Mouse (Mus musculus) stomach, postnatal 0 days (tissue): Measurements from ENCODE around the gene Kctd6.

Source experiments
- CTCF ChIP-seq: IDR thresholded peaks from 2 replicates; pipeline ENCODE4 v1.5.1; 2016; ENCODE audit warnings: antibody characterized with exemption, low read depth, mild to moderate bottlenecking, moderate library complexity
- EP300 ChIP-seq: optimal IDR thresholded peaks from 2 replicates; pipeline ENCODE3; 2016; ENCODE audit warnings: antibody characterized with exemption

DNA sequence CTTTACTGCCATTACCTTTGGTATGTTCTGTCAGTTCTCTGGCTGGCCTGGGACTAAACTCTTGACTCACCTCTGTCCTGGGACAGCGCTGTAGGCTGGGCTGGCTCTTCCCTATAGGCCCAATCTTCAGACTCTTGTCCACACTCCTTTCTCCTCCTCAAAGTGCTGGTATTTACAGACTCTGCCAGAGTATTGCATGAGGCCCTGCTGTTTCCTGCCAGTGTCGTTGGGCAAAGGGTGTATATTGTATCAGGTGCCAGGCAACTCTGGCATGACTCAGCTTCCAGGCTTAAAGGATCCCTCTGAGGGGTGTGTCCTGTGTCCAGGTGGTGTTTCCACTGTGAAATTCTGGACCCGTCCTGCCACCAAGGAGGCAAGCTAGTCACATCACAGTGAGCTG, 44.8 kb downstream of the Kctd6 start:
- TF ChIP-seq CTCF (no peak), EP300 (no peak)
